Mouse (Mus musculus): ENCODE data around the gene Gm17364.
A peak's percentile ranks its signal among the peaks of the same experiment; 100 is the strongest.
"Not testable (repeated sequence)": the region's sequence is repeated elsewhere in the genome, so short reads cannot be mapped to it uniquely, and the experiment has no call there.

Gene Gm17364

DNA sequence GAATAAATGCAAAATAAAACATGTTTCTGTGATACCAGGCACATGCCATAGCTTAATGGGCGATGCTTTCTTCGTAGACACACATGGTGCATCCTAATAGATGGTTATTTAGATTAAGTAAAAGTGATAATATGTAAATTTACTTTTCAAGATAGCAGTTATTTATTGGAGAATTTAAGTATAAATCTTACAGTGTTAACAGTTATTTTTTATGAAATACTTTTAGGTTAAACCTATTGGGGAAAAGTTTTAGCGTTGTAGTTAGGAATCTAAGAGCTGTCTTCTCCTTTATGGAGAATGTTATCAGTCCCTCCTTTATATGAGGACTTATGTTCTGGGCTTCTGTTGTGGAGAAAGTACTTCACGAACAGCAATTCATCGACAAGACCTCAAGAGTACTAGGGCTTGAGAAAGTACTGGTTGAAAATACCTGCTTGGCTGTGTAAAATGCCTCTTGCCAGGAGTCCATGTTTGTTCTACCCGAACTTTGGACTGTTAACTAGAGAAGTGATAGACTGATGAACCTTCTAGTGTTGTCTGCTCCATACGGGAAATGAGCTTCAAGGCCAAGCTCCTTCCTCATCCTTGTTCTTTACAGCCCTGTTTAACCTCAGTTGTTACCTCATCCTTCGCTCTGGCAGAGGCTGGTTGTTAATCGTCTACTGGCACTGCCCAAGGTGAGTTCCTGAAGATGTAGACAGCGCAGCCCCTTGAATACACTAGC is at the start of gene Gm17364:
TSS of gene Gm17364 (minus strand) at position 51 of the 724 bp plus-strand sequence.
- DNase-seq (ENCODE audit: low read depth, low spot score), result no peak

DNA sequence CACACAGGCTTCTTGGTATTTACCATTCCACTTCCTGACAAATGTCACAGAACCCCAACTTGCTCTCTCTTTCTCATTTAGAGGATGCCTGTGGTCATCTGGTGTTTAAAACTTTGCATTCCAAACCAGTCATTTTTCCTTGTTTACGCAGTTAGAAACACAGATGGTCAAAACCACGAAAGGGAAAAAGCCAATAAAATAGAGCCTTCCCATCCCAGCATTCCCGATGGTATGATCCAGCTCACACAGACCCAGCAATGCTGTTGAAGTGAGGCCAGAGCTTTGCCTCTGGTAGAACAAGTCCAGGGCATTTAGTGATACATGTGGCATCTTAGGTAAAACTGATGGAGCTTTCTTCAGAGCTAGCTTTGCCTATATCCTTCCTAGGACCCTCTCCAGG is 47.7 kb upstream of the Gm17364 start:
- DNase-seq (ENCODE audit: low read depth, low spot score), result no peak

DNA sequence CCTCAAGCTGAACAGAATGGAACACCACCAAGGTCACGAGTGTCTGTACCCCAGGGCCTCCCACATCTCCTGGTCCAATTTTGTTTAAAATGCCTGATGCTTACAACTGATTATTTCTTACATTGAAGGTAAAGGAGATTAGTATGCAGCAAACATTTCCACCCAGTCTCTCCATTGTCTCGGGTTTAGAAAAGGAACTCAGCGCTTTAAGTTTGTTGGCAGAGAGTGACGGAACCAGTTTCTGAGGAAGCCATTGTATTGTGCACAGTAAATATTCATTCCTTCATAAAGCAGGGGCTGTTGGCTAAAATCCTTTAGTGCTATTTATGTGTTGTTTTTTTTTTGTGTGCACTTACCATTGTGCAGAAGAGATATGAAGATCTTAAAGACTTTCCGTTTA is 47.0 kb upstream of the Gm17364 start:
- DNase-seq (ENCODE audit: low read depth, low spot score), result no peak

DNA sequence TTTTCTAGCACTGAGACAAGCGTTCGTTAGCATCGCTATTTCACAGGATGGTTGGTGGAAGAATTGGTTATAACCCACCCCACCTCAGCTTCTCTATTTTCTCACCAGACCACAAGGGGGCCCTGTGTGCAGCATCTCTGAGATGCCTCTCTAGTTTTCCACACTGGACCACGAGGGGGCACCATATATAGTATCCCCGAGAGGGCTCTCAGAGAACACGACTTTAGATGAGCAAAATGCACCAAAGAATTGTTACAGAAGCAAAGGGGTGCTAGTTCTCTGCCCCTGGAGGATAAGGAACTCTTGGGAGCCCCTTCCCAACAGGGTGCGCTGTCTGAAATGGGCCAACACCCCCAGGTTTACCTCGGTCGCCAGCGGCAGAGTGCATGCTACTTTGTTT is 28.9 kb upstream of the Gm17364 start:
- DNase-seq (ENCODE audit: low read depth, low spot score), result peak; percentile 67

DNA sequence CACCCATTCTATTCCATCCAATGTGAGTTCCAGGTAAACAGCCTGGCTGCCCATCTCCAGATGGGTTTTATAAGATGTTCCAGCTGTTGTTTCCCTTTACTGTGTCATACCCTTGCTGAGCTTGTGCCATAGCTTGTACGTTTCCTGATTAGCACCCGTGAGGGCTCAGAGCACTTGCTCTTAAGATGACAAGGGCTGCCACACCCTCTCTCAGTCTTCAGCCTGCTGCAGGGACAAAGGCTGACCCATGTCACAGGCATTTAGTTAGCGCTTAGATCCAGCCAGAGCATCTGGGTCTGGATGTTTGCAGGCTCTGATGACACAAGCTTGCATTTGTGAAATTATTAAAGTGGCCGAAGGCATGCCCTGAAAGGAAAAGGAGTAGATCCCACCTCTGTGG is 26.3 kb upstream of the Gm17364 start:
- no peak for DNase-seq (ENCODE audit: low read depth, low spot score)

DNA sequence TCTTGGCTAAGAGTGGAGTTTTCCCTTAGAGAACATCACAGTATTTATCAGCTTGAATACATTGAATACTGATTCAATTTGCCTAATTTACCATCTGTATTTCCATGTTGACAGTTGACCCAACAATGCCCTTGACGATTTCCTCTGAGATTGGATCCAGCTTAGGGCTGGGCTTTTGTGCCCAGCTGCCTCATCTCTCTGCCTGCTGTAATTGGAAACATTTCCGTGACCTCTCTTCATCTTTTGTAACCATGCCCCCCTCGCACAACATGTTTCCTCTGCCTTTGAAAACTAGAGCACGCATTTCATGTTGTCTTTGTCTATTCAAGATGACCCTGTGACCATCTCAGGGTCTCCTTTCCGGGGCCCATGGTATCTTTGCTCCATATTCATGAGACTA is 25.2 kb upstream of the Gm17364 start:
- DNase-seq (ENCODE audit: low read depth, low spot score), result no peak

DNA sequence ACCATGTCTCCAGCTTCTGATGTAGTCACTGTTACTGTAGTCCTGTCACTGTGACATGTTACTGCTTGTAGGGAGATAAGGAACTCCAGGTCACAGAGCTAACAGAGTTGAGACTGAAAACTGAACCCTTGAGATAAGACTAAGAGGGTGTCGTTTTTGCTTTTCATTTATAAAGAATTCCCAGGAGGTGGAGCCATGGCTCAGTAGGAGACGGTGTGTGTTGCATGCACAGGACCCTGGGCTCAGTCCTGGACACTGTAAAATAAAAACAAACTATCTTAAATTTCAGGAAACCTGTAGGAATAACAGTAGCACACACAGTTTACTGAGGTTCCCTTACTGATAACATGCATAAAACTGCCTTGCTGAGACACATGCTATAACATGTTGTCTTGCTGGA is 24.8 kb upstream of the Gm17364 start:
- no peak for DNase-seq (ENCODE audit: low read depth, low spot score)

DNA sequence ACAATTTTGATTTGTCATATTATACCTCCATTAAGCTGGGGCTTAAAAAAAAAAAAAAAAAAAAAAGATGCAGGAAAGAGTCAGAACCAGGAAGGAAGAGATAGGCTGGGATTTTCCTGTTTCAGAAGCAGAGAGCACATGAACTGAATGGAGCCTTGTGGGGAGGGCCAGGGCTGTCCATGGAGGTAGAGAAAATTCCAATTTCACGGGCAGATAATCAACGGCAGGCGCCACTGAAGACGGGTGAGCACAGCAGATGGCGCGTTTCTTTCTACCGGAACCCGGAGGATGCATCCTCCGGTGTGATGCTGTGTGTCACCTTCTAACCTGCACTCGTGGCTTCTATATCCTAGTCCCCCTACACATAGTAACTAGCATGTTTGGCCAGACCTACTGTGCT is 22.6 kb upstream of the Gm17364 start:
- no peak for DNase-seq (ENCODE audit: low read depth, low spot score)

DNA sequence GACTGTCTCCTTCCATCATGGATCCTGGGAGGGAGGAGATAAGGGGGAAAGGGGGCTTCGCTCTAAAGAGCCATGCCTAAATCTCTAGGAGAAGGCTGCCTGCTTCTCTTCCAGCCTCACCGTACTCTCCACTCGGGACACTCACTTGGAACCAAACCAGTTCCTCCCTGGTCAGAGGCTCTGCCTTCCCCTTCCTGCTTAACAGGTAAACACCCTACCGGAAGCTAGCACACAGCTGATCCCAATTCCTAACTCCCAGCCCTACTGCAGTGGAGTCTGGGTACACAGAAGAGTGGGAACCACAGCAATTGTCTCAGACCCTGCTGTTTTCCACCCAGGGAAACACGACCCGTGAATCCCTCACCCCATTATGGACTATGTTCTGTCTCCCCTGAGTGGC is 22.1 kb upstream of the Gm17364 start:
- DNase-seq (ENCODE audit: low read depth, low spot score), result no peak

DNA sequence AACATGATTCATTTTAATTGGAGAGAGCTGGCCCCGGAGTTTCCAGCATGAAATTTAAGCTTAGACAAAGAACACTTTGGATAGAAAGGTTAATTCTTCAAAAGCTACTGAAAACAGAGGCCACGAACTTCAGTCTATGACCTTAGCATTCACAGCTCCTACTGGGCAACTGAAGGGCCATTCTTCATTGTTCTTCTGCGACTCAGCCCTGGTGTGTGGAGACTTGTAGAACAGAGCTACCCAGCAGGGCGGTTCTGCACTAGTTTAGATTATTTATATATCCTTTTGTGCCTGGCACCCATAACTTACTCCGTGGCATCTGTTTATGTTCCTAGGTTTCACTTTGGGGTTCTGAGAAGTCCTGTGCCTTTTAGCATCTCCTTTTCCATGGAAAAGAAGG is 19.8 kb upstream of the Gm17364 start:
- DNase-seq (ENCODE audit: low read depth, low spot score), result no peak

DNA sequence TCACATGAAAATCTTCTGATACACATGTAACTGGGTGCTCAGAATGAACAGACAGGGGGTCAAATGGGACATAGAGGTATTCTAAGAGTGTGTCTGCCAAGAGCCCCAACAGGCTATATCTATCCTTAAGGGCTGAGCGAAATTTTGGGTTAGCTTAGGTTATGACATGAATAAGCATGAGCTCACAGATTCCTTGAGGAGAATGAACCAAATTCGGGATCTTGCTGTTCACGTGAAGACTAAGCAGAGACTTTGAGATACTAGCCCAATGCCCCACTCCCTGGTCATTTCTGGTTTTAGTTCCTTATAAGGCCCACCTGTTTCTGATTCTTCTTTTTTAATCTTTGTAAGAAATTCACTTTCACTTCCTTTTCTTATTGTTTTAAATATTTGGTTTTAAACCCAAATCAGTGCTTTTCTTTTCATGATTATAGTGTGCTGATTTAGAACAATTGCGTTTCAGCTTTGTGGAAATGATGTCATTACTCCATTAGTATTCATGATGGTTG is 17.7 kb upstream of the Gm17364 start:
- no peak for DNase-seq (ENCODE audit: low read depth, low spot score)

DNA sequence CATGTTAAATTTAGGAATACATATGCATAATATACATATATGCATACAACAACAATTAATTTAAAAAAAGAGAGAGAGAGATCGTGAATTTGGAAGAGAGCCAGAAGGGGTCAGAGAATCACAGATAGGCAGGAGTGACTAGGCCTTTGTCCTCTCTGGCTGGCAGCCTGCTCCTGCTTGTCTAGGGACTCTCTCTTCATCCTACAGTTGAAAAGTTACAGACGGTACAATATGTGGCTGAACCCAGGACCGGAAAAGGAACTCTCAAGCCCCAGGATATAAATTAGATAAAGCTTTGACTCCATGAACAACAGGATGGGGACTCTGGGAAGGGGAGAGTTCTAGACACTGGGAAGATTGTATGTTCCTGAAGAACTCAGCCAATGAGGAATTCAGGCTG is 12.5 kb upstream of the Gm17364 start:
- DNase-seq (ENCODE audit: low read depth, low spot score), result no peak

DNA sequence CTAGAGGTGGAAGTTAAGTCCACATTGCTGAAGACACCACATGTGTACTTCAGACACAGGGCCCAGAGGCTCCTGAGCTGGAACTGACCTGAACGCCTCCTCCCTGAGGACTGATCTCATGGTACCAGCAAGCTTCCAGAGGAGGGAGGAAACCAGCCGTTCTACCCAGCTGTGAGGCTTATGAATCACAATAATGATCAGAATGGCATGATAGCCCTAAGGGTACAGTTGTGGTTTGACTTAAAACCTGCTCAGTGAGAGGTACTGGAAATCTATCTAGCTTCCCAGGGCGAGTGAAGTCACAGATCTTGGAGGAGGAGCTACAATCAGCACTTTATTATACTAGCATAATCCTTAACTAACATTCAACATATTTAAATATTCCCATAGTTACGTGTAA is 11.7 kb upstream of the Gm17364 start:
- DNase-seq (ENCODE audit: low read depth, low spot score), result no peak

DNA sequence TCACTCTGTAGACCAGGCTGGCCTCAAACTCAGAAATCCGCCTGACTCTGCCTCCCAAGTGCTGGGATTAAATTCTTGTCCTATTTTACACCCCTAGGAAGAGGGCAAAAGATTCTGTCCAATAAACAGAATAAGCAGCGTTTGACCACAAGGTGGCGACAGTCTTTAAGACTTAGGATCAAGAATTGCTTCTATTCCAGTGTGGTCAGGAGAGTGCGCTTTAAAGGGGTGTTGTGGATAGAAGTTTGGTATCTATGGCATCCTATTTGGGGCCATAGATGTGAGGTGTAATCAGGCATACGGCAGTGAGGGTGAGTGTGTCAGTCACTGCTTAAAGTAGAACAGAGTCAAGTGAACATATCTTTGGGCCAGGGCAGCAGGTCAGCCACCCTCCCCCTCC is 9.5 kb upstream of the Gm17364 start:
- DNase-seq (ENCODE audit: low read depth, low spot score), result peak; percentile 61

DNA sequence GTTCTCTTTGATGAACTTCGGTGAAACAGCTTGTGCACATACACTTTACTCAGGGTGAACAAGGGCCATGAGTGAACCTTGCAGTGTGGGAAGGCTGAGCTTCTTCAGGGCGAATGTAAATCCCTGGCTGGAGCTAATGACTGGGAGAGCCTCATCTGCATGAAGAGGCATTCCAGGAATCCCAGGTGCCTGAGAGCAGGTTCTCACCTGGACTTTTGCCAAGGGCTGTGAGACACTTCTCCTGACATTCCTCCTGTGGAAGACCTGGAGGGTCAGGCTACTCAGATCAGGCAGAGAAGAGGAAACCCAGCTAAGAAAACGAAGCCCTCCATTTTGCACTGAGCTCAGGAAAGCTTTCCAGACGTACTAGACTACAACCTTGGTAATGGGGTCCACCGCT is 6.9 kb upstream of the Gm17364 start:
- no peak for DNase-seq (ENCODE audit: low read depth, low spot score)

DNA sequence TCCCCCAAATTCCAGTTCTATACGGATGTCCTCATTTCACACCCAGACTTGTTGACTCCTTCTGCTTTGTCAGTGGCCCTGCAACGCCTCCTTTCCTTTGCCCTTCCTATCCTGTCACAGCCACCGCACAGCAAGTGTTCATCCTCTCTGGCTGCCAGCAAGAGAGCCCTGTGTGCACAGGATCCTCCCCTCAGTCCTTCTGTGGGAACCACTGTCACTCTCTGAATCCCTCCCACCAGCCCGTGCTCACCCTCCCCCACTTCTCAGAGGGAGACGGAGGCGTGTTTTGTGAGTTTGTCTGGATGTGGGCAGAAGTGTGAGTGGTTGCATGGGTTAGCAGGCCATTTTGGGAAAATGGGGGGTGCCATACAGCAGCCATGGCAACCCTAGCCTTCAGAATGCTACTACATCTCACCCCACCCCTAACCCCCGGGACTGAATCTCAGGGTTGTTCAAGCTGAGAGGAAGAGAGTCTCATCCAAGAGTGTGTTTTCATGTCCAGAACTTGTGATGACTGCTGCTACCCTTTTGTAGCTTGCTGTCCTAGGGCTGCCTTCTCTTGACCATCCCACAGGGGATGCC is 5.9 kb downstream of the Gm17364 start:
- no peak for DNase-seq (ENCODE audit: low read depth, low spot score)

DNA sequence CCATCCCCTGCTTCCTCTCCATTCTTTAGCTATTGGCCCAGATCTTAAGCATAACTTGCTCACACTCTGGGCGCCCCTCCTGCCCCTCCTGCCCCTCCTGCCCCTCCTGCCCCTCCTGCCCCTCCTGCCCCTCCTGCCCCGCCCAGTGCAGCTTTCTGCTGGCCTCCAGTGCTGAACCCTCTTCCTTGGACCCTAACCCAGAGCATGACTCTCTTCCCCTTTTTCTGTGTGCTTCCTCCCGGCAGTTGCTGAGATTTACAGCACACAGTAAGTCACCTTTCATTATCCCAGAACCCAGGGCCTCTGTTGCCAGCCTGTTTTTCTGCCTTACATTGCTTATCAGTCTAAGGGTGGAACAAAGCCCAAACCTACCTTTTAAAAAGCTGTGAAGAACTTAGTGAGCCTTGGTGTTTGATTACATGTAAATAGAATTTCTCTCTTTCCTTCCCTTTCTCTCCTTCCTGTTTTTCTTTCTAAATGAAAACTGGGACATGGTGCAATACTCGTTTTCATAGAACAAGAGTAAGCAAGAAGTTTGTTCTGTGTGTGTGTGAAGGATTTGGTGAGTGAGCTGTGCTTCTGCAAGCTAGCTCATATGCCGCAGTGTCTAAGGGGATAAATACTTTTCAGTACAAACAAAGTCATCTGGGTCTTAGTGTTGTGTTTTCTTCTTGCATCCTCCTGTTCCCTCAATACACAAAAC is 10.3 kb downstream of the Gm17364 start:
- DNase-seq (ENCODE audit: low read depth, low spot score), result no peak

DNA sequence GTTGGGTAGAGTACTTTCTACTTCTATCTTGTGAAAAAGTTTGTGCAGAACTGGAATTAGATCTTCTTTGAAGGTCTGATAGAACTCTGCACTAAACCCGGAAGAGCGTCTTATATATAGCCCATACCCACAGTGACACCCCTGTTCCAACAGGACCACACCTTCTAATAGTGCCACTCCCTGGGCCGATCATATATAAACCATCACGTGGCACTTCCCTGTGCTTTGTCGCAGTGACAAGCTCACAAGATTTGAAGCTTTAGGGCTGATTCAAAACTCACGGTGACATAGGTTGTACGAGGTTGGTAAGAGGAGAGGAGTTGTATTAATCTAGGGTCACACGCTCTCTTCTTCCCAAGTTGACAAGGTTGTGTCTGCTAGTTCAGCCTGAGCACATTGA is 12.2 kb downstream of the Gm17364 start:
- not testable (repeated sequence) for DNase-seq (ENCODE audit: low read depth, low spot score)

DNA sequence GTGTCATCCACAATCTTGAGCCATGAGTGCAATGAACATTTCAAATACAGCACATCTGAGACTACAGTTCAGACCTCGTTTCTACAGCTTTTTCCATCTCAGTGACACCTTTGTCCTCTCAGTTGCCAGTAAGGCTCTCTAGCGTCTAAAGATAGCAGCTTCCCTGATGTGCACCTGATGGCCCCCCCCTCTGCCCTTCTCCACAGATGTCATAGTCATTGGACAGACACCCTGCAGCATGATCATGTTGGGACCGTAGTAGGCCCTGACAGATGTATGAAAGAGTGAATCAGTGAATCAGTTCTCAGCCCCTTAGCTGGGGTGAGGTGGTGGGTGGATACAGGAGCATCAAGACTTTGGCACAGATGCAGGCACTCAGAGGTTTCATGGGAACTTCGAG is 15.9 kb downstream of the Gm17364 start:
- DNase-seq (ENCODE audit: low read depth, low spot score), result no peak

DNA sequence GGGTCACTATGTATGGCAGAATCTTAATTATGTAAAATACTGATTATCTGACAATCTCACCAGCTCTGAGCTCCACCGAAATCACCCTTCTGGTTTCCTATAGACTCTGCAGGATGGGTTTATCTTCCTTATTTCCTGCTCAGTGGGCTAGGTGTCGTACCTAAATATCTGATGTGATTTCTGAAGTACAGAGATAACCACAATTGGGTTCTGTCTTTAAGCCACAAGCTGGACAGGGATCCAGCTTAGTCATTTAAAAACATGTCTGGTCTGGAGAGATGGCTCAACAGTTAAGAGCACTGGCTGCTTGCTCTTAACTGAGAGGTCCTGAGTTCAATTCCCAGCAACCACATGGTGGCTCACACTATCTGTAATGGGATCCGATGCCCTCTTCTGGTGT is 16.8 kb downstream of the Gm17364 start:
- no peak for DNase-seq (ENCODE audit: low read depth, low spot score)

DNA sequence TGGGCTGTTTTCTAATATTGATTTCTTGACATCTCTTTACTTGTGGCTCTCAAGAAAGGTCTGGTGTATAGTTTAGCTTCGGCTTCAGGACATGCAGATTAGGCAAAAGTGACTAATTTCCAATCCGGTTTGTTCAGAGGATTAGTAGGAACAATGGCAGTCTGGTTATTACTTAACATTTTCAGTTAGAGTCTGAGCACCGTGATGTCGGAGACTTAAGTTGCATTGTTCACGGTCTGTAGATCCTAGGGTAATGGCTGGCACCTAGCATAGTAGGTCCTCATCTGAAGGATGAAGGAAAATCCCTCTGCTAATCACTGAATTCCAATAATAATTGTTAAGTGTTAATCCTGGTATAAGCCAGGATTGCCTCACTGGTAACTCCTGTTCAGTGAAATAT is 17.7 kb downstream of the Gm17364 start:
- no peak for DNase-seq (ENCODE audit: low read depth, low spot score)

DNA sequence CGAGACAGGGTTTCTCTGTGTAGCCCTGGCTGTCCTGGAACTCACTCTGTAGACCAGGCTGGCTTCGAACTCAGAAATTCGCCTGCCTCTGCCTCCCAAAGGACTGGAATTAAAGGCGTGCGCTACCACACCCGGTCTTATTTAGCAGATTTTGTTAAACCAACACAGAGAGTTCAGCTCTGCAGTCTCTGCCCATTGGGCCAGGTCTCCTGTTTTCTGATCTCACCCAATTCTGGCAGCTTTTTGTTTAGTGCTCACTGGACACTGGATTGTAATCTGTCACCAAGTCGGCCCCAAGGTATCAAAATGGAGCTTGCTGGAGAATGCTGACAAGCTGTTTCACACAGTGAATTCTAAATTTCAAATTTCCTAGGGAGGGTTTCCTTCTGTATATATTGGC is 21.0 kb downstream of the Gm17364 start:
- DNase-seq (ENCODE audit: low read depth, low spot score), result no peak

DNA sequence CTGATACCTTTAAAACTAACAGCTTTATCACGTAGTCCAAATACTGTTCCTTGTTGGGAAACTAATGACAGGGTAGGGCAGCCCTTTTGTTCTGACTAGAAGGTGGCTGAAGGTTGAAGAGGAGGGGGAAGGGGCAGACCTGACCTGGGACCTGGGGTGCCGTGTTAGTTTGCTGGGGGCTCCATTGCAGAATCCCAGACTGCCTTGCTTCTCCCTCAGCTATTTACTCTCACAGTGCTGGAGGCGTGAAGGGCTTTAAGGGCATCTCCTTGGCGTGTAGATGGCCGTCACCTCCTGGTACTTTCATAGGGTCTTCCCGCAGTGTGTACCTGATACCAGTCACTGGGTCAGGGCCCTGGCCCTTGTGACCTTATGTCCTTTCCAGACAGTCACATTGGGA is 21.6 kb downstream of the Gm17364 start:
- no peak for DNase-seq (ENCODE audit: low read depth, low spot score)

Measured in retina, postnatal 7 days (tissue).